Mouse (Mus musculus) CD4-positive, CD25-positive, alpha-beta regulatory T cell, adult 9 weeks (primary cell): Measurements from ENCODE around the gene Ccl26. TPM values are rescaled to one million over a fixed set of nuclear protein-coding genes. Genes with fewer than 3 reads are reported as not detected.

Experiments
- polyA plus RNA-seq: library from polyadenylated mRNA; unstranded; fragments of 100-300 nt; shearing (Covaris generic); gene quantifications from one replicate; pipeline ENCODE4 v1.2.1, GENCODE M21; 2017

Ccl26 gene
- polyA plus RNA-seq, result not detected

GRCm38 (mm10) chr5:135563469-135563868 lies at the start of gene Ccl26:
Gene Ccl26 (minus strand): TSS chr5:135563569.

GRCm38 (mm10) chr5:135573006-135573405 lies 9.6 kb upstream of the Ccl26 start, which contains the start of gene Ccl24:
Gene Ccl24 (minus strand): TSS chr5:135573049.

GRCm38 (mm10) chr5:135544865-135545797 lies 18.2 kb downstream of the Ccl26 start, which contains the start of gene Hip1:
Gene Hip1 (minus strand): TSS chr5:135545120.

Other genes with a start within 250 kb of the Ccl26 start
- gene Fkbp6, start 213.5 kb downstream of the Ccl26 start, polyA plus RNA-seq, result not detected
- gene Trim50, start 210.3 kb downstream of the Ccl26 start, polyA plus RNA-seq, result not detected
- 49.5 TPM for gene Nsun5, start 193.6 kb downstream of the Ccl26 start, polyA plus RNA-seq
- gene Pom121, start 169.0 kb downstream of the Ccl26 start, polyA plus RNA-seq, result 3.5 TPM
- gene Hip1, start 18.4 kb downstream of the Ccl26 start, polyA plus RNA-seq, result 5.7 TPM
- not detected for gene Ccl24, start 9.5 kb upstream of the Ccl26 start, polyA plus RNA-seq
- 21.8 TPM for gene Rhbdd2, start 69.0 kb upstream of the Ccl26 start, polyA plus RNA-seq
- 84.7 TPM for gene Por, start 106.5 kb upstream of the Ccl26 start, polyA plus RNA-seq
- gene Tmem120a, start 180.9 kb upstream of the Ccl26 start, polyA plus RNA-seq, result 55.8 TPM
- gene Styxl1, start 214.8 kb upstream of the Ccl26 start, polyA plus RNA-seq, result 1.6 TPM
- 559 TPM for gene Mdh2, start 214.9 kb upstream of the Ccl26 start, polyA plus RNA-seq
- gene Srrm3, start 243.3 kb upstream of the Ccl26 start, polyA plus RNA-seq, result not detected